Mouse (Mus musculus) left cerebral cortex, postnatal 10 days (tissue): ENCODE results near the gene Bbx. TPM values are rescaled to one million over a fixed set of nuclear protein-coding genes. Genes with fewer than 3 reads are reported as not detected.

Experiments
- DNase-seq, 2 experiments: peaks; one replicate each; pipeline ENCODE4 v3.0.0; 2021 to 2022; ENCODE audit warnings: low spot score in 2 of 2, mixed read lengths in 1 of 2; ENCODE audit errors: extremely low spot score in 1 of 2
- intact Hi-C: fragments of 180-260 bp; cut with DNase I; formaldehyde crosslinking; loops from one replicate; pipeline ENCODE4 v1.15.1; 2025
- total RNA-seq, 2 experiments: library from RNA; stranded (reverse); gene quantifications; 2 replicates each; pipeline ENCODE4 v1.2.3; 2021

Gene Bbx
- total RNA-seq, result 1 to 10 TPM; 8.8 to 9.3 TPM

DNA sequence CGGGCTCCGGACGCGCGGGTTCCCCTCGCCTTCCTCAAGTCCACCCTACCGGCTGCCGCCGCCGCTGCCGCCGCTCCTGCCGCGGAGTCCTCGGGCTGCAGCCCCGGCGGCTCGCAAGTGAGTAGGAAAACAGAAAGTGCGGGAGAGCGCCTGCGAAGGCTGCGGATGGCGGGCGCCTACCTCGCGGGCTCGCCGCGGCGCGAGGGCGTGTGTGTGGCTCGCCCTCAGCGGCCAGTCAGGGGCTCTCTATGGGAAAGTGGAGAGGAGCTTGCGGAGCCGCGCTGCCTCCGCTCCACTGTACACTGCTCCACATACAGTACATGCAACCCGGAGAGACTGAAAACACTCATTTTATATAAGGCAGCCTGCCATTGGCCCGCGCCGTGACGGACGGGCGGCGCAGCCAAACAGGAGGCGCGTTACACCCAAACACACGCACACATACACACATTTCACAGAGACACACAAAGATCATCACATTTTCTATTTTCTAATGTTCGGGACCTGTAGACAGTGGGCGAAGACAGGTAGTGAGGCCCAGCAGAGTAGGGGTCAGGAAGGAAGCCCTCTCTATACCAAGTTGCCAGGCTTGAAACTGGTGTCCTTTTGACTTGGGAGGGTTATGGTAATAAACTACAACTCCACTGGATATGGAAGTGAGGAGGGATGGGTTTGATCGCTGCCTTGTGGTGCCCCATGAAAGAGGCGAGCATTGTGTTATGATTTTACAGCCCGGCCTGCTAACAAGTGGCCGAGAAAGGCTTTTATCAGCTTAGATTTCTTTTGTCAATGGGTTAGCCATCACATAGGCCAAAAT, at the start of gene Bbx:
TSS of gene Bbx (minus strand) at position 329 of the 817 bp plus-strand sequence.
- DNase-seq, result peak; percentile 93 to 99
- intact Hi-C loops, result loop anchor here (10.0 kb wide), 2 partner anchors 253 to 303 kb away; no protein-coding TSS in a partner anchor

DNA sequence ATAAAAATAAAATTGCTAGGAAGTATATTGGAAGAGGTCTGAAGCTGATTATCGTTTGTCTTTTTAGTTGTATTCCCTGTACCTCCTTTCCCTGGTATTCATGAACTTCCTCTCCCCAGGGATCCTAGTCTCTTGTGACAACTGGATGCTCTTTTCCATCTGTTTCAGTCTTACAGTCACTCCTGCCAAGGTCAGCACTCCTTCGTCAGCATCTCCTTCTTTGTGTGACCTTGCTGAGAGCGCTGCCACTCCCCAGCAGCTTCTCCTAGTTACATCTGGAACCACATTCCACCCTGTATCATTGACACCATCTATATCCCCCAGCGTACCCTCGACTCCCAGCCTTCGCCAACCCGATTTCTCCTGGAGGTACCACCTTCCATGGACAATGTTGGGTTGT, 49.7 kb upstream of the Bbx start:
- intact Hi-C loops, result no loop called here

DNA sequence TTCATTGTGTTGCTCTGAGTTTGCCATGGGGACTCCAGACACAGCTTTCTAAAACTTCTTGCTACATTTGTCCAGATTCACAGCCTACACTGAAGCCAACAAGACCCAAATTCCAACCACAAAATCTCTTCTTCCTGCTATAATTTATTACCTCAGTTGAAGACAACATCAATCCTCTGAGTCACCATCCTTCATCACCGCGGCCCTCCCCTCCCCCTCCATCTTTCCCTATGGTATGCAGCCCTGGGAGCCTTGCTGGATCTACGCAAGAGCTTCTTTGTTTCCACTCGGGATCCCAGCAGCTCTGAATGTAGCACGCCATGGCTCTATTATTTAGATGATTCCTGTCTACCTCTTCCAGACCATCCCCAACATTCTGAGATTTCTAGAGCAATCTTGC, 49.2 kb upstream of the Bbx start:
- DNase-seq, result no peak
- intact Hi-C loops, result no loop called here

More for the DNA sequence above, 49.7 kb upstream of the Bbx start:
- DNase-seq, result no peak

DNA sequence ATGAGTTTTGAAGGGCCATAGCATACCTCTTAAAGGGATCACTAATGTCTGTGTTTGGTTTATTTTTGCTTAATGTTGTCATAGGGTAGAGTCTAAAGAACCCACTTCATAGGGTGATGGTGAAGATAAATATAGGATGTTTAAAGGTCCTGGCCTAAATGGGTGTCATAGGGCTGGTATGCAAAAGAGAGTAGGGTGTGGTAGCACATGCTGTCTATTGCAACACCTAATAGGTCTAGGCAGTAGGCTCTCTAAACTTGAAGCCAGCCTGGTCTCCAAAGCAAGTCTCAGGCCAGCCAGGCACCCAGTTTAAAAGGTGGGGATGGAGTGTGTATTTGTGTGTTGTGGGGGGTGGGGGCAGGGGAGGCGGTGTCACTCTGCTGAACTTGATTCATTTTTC, 46.5 kb upstream of the Bbx start:
- DNase-seq, result no peak
- intact Hi-C loops, result no loop called here

DNA sequence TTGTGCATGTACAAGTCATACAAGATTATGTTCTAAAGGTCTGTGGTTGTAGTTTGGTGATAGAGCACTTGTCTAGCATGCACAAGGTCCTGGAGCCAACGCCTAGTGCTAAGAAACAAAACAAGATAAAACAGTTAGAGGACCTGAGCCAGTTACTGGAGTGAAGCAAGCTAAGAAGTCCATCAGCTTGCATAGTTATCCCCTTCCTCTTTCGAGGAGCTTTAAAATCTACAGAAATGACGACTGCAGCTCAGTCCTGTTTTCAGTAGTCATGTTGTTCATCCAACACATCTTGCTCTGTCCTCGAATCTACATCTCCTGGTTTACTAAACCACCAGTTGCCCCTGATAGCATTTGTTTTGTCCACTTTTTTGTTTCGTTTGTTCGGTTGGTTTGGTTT, 45.4 kb upstream of the Bbx start:
- intact Hi-C loops, result no loop called here
- no peak for DNase-seq

DNA sequence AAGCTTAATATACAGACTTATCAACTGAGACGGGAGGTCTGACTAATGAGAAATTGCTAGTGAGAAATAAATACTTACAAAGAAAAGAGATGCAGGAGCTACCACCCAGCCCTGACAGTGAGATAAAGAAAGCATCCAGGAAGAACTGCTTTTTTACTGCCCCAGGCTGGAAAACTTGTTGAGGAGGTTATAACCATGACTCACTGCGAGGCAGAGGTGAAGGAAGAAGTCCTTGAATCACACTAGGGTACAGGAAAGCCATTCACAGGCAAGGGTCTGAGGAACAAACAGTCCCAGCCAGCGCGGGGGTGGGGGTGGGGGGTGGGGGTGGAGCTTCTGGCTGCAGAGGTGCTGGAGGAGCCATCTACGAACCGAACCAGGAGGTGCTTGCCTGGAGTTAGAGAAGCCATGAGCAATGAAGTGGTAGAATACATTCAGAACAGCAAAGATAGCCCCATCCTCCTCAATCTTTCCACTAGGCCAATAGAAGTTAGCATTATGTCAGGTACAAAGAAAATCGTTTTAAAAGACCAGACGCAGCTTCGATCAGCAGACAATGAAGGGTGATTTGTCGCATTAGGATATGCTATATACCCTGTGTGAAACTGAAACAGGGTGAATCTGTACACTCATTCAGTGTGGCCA, 30.2 kb upstream of the Bbx start:
- intact Hi-C loops, result no loop called here
- no peak for DNase-seq

DNA sequence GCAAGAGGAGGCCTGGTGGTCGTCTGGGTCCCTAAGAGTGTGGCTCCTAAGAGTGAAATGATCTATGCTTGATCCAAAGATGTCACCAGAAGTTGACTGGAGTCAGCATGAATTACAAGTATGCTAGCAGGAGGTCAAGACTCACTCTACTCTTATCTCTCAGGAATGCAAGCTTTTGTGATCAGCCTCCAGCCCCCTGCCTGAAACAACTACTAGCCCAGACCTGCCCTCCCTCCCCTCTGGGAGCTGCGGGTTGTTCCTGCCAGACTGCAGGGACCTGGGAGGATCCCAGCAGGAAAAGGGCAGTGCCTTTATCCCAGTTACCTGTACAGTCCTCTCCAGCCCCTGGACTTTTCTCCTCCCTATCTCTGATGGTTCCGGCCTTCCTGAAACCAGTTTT, 27.0 kb upstream of the Bbx start:
- intact Hi-C loops, result no loop called here
- DNase-seq, result no peak

DNA sequence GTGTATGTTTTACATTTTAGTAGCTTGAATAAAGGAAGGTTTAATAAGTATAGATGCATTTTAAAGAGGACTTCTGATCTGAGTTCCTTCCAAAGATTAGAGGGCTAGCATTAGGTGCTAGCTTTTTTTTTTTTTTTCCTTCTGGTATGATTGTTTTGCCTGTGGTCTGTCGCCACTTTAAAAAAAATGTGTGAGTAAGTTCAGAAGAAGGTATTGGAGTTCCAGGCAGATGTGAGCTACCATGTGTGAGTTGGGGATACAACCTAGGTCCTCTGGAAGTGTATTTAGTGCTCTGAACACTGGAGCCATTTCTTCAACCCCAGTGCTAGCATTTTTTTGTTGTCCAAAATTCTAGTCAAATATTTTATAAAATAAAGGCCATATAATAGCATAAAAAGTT, 23.9 kb upstream of the Bbx start:
- intact Hi-C loops, result no loop called here
- no peak for DNase-seq

DNA sequence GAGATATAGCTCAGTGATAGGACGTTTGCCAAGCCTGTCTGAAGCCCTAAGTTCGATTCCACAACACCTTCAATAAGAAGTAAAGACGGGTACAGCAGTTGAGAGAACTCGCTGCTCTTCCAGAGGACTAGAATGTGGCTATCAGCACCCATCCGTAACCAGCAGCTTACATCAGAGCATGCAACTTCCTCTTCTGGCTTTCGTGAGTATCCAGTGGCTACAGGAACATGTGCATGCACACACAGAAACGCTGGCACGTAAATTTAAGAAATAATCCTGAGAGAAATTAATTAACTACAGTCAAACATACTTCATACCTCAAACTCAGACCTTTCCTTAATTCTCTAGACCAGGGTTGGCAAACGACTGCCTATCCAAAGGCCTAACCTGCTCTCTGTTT, 16.9 kb upstream of the Bbx start:
- DNase-seq, result no peak
- intact Hi-C loops, result no loop called here

DNA sequence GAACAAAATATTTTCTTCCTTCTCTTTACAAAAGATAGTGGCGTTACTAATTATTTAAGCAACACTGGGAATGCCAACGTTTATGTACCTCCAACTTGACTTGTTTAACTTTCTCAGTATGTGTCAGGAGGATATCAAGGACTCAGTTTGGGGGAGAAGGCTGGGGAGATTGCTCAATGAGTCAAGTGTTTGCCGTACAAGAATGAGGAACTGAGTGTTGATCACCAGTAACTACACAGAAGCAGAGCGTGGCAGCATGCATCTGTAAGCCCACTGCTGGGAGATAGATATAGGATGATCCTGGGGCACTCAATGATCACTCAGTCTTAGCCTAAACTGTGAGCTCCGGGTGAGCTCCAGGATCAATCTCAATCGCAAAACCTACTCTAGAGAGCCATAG, 12.8 kb upstream of the Bbx start:
- intact Hi-C loops, result no loop called here
- no peak for DNase-seq

DNA sequence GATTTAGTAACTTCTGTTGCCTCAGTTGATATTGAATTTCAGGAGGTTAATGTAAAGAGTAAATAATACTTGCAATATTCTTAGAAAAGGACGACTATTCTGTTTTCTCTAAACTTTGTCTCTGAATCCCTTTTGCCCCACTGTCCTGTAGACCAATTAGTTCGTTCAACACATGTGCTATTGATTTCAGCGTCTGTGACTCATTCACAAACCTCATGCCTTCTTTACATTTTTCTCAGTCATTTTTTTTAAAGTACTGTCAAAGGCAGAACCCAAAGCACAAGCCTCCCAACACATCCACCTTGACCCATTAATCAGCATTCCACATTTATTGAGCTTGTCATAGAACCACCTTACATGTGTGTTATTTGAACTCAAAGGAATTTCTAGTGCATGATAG, 6.6 kb upstream of the Bbx start:
- intact Hi-C loops, result loop anchor here (10.0 kb wide), 2 partner anchors 246 to 296 kb away; no protein-coding TSS in a partner anchor
- DNase-seq, result no peak

DNA sequence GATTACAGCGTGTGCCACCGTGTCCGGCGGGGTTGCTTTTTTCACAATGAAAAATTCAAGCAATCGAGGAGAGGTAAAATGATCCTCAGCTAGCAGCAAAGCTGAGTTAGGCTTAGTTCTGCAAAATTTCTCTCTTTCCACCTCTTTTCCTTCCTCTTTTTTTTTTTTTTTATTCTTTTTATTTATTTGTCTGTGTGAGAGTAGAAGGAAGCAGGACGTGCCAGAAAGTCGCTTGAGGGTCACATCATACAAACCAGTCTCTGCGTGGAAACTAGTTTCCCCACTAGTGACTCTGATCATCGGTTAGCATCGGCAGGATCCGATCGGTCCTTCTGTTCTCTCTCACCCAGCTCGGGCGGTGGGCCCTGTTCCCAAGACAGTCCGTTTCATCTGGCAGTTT, 5.6 kb upstream of the Bbx start:
- intact Hi-C loops, result loop anchor here (10.0 kb wide), 2 partner anchors 247 to 297 kb away; no protein-coding TSS in a partner anchor
- no peak for DNase-seq

DNA sequence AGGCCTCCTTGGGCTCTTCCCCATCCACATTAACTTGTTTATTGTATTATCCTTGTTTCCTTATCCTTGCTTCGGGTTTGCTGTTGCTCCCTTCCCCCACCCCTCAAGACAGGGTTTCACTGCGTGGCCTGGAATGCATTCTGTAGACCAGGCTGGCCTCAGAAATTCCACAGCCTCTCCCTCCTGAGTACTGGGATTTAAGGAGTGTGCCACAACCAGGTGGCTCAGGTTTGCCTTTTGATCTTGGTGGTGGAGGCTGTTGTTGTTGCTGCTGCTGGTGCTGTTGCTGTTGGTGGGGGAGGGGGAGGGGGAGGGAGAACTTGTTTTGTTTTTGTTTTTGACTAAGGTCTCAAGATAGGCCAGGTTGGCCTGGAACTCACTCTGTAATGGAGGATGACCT, 5.1 kb upstream of the Bbx start:
- intact Hi-C loops, result loop anchor here (10.0 kb wide), 2 partner anchors 247 to 297 kb away; no protein-coding TSS in a partner anchor
- no peak for DNase-seq

DNA sequence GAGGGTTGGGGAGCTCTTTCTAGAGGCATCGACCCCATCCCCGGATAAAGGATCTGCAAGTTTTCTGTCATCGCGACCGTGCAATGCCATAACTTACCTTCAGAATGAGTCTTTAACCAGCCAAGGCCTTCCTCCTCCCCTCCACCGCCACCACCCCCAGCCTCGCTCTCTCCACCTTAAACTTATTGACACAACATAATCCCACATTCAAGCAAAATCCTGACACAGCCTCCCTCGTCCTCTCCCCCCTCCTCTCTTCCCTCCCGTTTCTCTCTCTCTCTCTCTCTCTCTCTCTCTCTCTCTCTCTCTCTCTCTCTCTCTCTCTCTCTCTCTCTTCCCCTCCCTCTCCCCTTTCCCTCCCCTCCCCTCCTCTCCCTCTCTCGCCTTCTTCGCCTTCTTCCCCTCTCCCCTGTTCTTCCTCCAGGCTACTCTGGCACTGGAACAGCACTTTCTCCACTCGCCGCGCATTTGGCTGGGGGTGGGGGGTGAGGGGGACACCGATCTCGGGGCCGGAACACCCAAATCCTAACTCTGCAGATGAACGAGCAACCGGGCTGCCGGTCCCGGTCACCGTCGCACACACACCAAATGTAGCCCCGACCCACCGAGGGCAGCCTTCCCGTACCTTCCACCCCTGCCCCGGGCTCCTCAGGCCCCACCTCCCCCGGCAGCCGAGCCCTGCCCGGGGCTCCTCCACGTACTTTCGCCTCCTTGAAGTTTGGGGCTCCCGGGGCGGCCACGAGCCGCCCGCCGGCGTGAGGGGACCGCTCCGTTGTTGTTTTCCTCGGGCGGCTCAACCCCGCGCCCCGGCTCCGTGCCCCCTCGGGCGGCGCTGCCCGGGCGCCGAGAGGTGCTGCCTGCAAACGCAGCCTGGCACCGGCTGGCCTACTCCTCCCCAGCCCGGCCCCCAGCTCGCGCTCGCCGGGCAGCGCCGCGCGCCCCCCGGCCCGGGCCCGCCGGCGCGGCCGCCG, 894 bp downstream of the Bbx start:
- peak; percentile 3 to 55 for DNase-seq
- intact Hi-C loops, result loop anchor here (2.0 to 10.0 kb wide), 3 partner anchors 98 to 304 kb away; no protein-coding TSS in a partner anchor

DNA sequence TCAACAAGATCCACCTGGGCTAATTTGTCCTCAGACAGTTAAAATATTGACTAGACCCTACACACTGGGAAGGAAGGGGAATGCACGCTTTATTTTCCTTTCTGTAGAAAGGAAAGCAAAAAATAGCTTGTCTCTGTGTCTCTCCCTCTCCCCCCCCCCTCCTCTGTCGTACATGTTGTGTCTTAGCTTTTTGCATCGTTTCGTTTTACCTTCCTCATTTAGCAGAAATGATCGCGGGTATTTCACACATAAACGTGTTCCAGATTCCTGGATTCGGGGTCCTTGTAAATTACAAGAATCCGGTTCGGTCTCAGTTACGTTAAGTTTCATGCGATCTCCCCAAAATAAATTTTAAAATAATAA, 1.7 kb downstream of the Bbx start:
- intact Hi-C loops, result loop anchor here (2.0 to 10.0 kb wide), 3 partner anchors 98 to 304 kb away; no protein-coding TSS in a partner anchor
- no peak for DNase-seq

DNA sequence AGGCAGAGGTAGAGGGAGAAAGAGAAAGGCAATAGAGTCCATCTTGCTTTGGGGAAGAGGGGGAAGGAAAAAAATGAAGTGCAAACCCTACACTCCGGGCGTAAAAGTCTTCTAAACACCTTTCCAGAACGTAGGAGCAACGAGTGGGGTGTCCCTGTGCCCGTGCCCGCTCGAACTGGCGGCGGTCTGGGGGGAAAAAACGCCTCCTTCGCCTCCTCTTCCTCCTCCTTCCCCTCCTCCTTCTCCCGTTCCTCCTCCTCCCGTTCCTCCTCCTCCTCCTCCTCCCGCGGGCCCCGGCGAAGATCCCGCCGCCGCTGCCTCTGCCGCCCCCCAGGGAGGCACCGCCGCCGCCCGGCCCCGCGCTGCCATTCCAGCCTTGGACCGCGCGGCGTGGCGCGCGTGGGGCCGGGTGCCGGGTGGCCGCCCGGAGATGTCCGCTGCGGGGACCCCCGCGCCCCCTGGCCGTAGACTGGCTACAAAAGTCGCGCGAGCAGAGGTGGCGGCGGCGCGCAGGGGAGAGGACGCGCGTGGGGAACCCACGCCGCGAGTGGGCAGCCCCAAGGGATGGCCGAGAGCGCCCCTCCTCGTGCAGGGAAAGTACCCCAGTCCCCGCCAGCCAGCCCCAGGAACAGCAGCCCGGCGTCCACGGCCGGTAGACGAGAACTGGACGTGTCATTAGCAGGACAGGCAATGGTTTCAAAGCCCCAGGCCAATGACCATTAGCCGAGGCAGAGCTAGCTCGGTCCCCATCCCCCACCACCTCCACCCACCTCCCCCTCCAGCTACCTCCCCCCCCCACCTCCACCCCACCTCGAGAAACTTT, 2.3 kb downstream of the Bbx start:
- intact Hi-C loops, result loop anchor here (2.0 to 10.0 kb wide), 3 partner anchors 99 to 305 kb away; no protein-coding TSS in a partner anchor
- DNase-seq, result peak; percentile 1 to 60

DNA sequence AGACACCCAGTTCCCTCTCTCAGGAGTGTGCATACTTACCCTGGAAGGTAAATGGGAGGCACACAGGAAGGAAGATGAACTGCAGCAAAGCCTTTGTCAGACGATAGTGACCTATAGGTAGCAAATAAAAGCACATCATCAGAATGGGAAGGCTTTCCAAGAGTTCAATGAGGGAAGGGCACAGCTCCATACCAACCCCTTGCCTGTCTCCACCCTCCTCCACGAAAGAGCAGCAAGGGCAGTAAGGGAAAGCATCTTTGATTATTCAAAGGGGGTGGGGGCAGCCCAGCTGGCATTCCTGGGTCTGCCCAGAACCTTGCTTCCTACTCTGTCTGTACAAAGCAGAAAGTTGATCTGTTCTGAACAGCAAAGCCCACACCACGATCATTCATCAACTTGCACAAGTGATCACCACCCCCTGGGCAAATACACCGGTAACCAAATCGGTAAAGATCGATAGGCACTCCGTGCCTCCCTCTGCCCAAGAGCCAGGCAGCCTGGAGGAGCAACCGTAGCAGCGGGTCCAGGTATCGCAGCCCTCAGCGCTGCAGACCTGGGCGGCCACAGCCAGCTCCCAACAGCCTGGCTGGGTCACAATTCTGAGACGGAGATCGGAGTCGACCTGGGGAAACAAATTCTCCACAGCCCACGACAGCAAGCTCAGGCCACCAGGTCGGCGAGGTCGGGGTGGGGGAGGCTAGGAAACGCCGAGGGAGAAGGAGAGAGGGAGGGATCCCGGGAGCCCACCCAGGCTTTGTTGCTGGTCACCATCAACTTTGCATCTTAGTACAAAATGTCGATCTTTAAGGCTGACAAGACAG, 3.1 kb downstream of the Bbx start:
- DNase-seq, result peak in 1 of 2 experiments; percentile 20
- intact Hi-C loops, result no loop called here
